Mouse (Mus musculus): ENCODE measurements around the gene Fndc3a. TPM values are rescaled to one million over a fixed set of nuclear protein-coding genes. Genes with fewer than 3 reads are reported as not detected.

The Fndc3a gene
- polyA plus RNA-seq, 1 experiment from 2014 or later: 48.1 TPM

DNA sequence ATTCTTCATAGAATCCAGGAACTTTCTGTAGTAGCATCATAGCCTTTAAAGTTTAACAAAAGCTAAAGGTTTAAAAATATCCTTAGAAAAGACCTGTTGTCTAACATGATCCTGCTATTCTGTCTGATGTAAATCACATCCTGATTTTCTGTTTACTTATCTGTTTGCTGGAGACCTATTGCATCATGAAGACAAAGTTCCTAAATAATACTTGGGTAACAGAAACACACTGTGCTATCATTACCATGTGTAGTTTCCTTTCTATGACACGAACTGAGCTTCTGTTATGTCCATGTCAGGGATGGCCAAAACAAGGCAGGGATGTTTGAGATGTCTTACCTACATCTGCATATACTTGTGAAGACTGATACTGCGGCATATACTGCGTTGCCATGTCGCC, 120.4 kb downstream of the Fndc3a start:
- Histone ChIP-seq H3K4me1 (no peaks in the 10 kb centered on the region), H3K36me3 (ENCODE audit: poor library complexity, severe bottlenecking) (peaks cover 32% of the 10 kb centered on the region), H3K9me3 (replicated peaks) (no peaks in the 10 kb centered on the region), H3K4me3 (no peak overlapping the region), H3K27ac (no peak overlapping the region), H3K27me3 (no peaks in the 10 kb centered on the region), H3K9ac (no peak overlapping the region), H3K4me2 (no peak overlapping the region)
- no peak for ATAC-seq
- 95% methylated on average over 4 of the region's 4 CpGs for WGBS

DNA sequence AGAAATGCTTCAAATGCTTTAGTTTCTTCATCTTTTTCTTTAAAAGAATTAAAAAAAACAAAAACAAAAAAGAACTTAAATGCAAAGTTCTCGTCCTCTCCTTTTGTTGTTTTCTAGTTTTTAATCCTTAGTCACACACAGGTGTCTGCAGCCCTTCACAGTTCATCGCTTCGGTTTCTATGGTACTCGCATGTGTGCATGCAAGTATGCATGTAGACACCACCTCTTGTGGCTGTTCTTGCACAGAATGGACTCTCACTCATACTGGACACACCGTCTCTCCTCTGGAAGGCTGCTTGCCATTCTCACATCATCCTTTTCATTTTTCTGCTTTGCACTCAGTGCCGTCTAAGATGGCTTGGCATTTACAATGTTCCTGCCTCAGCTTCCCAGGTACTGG, 126.8 kb downstream of the Fndc3a start:
- Histone ChIP-seq H3K9me3 (replicated peaks) (no peaks in the 10 kb centered on the region), H3K4me3 (no peak overlapping the region), H3K4me1 (peaks cover 6% of the 10 kb centered on the region; the same call in 1 of the 2 replicates), H3K27me3 (no peaks in the 10 kb centered on the region), H3K4me2 (no peak overlapping the region), H3K9ac (no peak overlapping the region), H3K27ac (no peak overlapping the region), H3K36me3 (ENCODE audit: poor library complexity, severe bottlenecking) (peaks cover 41% of the 10 kb centered on the region)
- 45% methylated on average over 6 of the region's 6 CpGs for WGBS
- ATAC-seq: no peak

DNA sequence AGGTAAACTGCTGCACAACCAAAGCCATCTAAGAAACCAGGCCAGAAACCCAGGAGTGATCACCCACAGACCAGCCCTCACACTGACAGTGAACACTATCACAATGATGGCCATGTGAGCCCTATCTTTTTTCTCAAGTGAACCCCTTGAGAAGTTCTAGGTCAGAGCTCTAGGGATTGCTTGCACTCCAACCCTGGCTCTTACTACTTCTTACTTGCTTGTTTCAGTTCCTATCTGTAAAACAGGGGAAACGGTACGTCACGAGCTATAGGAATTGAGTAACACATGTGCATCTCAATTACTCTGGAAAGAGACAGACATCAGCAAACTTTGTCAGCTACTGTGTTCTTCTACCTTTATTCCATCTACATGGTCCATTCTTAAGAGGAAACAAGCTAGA, 128.8 kb downstream of the Fndc3a start:
- peaks cover 6% of the 10 kb centered on the region; the same call in 1 of the 2 replicates for H3K4me1 ChIP-seq
- H3K4me2 ChIP-seq: no peak overlapping the region
- no peak for ATAC-seq
- H3K36me3 ChIP-seq (ENCODE audit: poor library complexity, severe bottlenecking): peaks cover 33% of the 10 kb centered on the region
- H3K4me3 ChIP-seq: no peak overlapping the region
- WGBS: 92% methylated on average over 3 of the region's 3 CpGs
- H3K9me3 ChIP-seq (replicated peaks): no peaks in the 10 kb centered on the region
- H3K9ac ChIP-seq: no peak overlapping the region
- no peak overlapping the region for H3K27ac ChIP-seq
- no peaks in the 10 kb centered on the region for H3K27me3 ChIP-seq

DNA sequence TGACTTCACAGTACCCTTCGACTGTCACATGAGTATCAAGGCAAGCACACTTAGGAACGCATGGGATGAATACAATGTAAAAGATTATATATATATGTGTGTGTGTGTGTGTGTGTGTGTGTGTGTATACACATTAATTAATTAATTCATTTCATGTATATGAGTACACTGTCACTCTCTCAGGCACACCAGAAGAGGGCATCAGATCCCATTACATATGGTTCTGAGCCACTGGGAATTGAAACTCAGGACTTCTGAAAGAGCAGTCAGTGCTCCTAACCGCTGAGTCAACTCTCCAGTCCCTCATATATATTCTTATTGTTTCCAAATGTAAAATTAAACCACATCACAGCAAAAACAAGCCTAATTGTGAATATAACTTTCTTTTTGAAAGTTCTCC, 133.5 kb downstream of the Fndc3a start:
- Histone ChIP-seq H3K4me1 (no peaks in the 10 kb centered on the region), H3K9ac (no peak overlapping the region), H3K27me3 (no peaks in the 10 kb centered on the region), H3K36me3 (ENCODE audit: poor library complexity, severe bottlenecking) (peaks cover 48% of the 10 kb centered on the region), H3K4me2 (no peak overlapping the region), H3K27ac (no peak overlapping the region), H3K9me3 (replicated peaks) (no peaks in the 10 kb centered on the region), H3K4me3 (no peak overlapping the region)
- WGBS: 84% methylated on average over 3 of the region's 3 CpGs
- ATAC-seq: no peak

DNA sequence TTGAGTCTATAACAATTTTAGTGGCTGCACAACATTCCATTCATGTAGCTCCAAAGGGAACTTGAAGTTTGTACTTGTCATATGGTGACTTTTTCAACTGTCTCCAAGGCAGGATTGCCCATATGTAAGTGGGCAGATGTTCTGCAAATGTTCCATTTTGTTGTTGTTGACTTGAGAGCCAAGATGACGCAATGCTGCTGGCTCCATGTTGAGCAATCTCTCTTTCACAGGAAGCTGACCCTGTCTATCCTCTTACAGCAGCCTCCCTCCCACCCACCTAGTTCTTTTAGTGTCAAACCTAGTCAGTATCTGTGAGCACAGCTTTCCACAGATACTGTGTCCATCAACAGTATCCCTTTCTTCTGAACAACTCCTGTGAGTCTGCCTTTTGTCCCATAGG, 145.9 kb downstream of the Fndc3a start:
- 95% methylated on average over 1 of the region's 1 CpGs for WGBS

DNA sequence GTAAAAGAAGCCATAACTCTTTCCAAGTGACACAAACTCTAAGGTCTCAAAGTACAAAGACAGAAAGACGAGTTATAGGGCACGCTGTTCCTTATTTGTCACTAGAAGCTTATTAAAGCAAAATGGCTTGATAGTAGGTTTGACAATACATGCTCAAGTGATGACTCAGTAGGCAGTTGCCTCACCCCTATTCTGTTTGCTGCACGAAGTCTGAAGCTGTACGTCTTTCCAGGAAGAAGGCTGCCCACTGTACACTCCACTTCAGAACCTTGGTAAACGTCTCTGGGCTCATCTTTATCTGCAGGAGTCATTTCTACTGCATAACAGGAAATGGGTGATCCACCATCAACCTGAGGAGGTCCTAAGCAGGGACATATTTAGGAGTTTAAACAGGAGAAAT, 151.0 kb downstream of the Fndc3a start:
- Histone ChIP-seq H3K36me3 (ENCODE audit: poor library complexity, severe bottlenecking) (peaks cover 62% of the 10 kb centered on the region), H3K4me2 (no peak overlapping the region), H3K4me3 (no peak overlapping the region), H3K9ac (no peak overlapping the region), H3K27me3 (no peaks in the 10 kb centered on the region), H3K4me1 (no peaks in the 10 kb centered on the region), H3K9me3 (replicated peaks) (no peaks in the 10 kb centered on the region), H3K27ac (no peak overlapping the region)
- WGBS: 91% methylated on average over 5 of the region's 5 CpGs
- ATAC-seq: no peak

More for the DNA sequence above, 145.9 kb downstream of the Fndc3a start:
- Histone ChIP-seq H3K4me2 (no peak overlapping the region), H3K36me3 (ENCODE audit: poor library complexity, severe bottlenecking) (peaks cover 55% of the 10 kb centered on the region), H3K9ac (no peak overlapping the region), H3K9me3 (replicated peaks) (no peaks in the 10 kb centered on the region), H3K27me3 (no peaks in the 10 kb centered on the region), H3K27ac (no peak overlapping the region), H3K4me3 (no peak overlapping the region), H3K4me1 (no peaks in the 10 kb centered on the region)
- no peak for ATAC-seq

DNA sequence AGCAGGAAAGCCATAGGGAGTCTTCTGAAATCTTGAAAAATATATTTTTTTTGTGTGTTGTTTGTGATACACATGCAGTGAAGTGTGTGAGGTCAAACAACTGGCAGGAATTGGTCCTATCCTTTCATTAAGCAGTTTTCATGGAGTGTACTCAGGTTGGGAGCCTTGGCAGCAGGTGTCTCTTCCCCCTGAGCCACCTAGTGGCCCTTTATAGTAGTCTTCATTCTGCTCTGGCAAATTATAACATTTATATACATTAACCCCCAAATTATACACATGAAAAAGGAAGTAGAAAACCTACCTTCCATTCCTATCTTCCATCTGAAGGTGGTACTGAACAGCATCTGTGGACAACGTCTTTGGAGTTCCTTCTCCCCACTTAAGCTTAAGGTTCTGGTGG, 154.0 kb downstream of the Fndc3a start:
- Histone ChIP-seq H3K4me1 (no peaks in the 10 kb centered on the region), H3K9ac (no peak overlapping the region), H3K9me3 (replicated peaks) (no peaks in the 10 kb centered on the region), H3K27ac (no peak overlapping the region), H3K27me3 (no peaks in the 10 kb centered on the region), H3K36me3 (ENCODE audit: poor library complexity, severe bottlenecking) (peaks cover 79% of the 10 kb centered on the region), H3K4me3 (no peak overlapping the region), H3K4me2 (no peak overlapping the region)
- whole genome bisulfite sequencing: 89% methylated on average over 1 of the region's 1 CpGs
- ATAC-seq: no peak

DNA sequence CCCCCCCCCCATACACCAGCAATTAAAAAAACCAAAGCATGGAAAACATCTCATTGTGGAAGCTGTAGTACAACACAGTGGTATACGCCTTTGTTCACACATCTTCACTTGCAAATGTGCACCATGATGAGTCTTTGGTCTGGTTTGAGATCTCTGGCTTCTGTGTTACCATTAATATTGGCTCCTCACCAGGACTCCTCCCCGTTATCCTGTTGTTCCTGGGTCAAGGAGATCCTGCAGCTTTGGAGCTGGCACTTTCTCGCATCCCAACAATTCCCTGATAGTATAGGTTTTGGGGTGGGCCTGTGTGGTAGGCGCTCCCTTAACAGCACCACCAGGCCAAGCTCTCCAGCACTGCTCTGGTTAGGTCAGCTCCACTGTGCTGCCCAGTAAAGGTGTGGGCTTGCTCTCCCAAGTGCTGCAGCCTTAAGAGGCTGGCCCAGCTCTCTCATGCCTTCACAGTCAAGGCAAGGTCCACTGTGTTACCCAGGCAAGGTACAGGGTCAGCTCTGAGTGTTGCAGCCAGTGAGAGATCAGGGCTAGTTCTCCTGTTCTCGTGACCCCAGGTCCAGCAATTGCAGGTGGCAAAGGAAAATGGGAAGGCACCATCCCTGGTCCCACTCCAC, 173.3 kb downstream of the Fndc3a start:
- Histone ChIP-seq H3K9ac (no peak overlapping the region), H3K27ac (no peak overlapping the region), H3K4me1 (peaks cover 12% of the 10 kb centered on the region), H3K4me2 (no peak overlapping the region), H3K4me3 (no peak overlapping the region), H3K9me3 (replicated peaks) (no peaks in the 10 kb centered on the region), H3K36me3 (ENCODE audit: poor library complexity, severe bottlenecking) (peaks cover 25% of the 10 kb centered on the region), H3K27me3 (peaks cover 17% of the 10 kb centered on the region)
- WGBS: 94% methylated on average over 5 of the region's 5 CpGs
- ATAC-seq: no peak

DNA sequence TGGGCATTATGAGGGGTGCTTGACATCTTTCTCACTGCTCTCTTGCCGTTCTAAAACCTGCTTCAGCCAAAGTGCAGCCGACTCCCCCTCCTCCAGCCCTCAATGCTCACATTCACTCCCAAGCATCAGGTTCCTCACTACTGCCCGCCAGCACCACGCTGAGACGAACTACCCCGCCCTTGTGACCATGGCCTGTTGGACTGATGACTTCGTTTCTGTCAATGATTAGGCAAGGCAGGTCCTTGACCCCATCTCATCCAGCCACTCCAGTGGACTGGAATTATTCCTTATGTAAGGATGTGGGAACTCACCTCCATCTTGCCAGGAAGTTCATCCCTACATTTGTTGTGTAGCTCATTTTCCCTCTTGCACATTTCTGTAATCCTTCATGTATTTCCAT, 175.9 kb downstream of the Fndc3a start:
- WGBS: 88% methylated on average over 7 of the region's 7 CpGs
- Histone ChIP-seq H3K9me3 (replicated peaks) (no peaks in the 10 kb centered on the region), H3K9ac (no peak overlapping the region), H3K36me3 (ENCODE audit: poor library complexity, severe bottlenecking) (peaks cover 4% of the 10 kb centered on the region), H3K27me3 (peaks cover 25% of the 10 kb centered on the region), H3K27ac (no peak overlapping the region), H3K4me3 (no peak overlapping the region), H3K4me2 (no peak overlapping the region), H3K4me1 (peaks cover 12% of the 10 kb centered on the region)
- ATAC-seq: no peak

DNA sequence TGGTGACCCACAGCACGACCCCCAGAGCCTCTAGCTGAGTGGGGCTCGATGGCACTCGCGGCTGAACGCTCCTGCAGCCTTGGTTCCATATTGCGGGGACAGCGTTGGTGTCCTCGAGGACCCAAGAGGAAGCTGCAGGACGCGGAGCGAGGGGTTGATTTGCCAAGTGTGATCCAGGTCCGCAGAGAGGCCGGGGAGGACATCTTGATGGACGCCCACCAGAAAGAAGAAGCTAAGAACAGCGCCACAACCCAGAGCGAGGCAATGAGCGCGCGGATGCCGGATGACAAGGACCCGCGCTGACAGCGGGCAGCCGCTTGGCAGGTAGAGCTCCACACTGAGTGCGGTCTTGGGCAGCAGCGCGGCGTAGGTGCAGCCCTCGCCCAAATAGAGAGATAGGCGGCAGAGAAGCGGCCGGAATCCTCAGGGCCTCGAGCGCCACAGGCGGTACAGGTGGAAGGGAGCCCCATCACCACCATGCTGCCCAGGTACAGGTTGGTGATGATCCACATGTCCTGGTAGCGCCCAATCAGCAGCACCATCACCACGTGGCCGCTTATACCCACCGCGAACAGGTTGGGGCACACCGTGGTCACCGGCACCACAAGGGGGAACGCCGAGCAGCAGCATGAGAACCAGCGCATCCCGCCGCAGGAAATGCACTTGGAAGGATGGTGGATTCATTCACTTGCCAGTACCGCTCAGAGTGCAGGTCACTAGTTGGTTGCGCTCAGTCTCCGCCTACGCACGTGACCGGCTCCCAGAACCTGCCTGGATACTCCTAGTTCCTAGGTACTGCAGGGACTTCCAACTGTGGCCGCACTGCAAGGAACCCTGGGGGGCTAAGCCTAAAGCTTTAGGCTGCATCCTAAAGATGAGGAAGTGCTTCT, 177.5 kb downstream of the Fndc3a start:
- Histone ChIP-seq H3K9me3 (replicated peaks) (no peaks in the 10 kb centered on the region), H3K9ac (peak overlapping the region; percentile 59), H3K27me3 (peaks cover 25% of the 10 kb centered on the region), H3K4me1 (peaks cover 12% of the 10 kb centered on the region), H3K27ac (no peak overlapping the region), H3K4me2 (peak overlapping the region; percentile 97), H3K4me3 (peak overlapping the region; percentile 52), H3K36me3 (ENCODE audit: poor library complexity, severe bottlenecking) (peaks cover 3% of the 10 kb centered on the region; the same call in 1 of the 2 replicates)
- 1% methylated on average over 54 of the region's 54 CpGs for WGBS
- ATAC-seq: peak; percentile 88

DNA sequence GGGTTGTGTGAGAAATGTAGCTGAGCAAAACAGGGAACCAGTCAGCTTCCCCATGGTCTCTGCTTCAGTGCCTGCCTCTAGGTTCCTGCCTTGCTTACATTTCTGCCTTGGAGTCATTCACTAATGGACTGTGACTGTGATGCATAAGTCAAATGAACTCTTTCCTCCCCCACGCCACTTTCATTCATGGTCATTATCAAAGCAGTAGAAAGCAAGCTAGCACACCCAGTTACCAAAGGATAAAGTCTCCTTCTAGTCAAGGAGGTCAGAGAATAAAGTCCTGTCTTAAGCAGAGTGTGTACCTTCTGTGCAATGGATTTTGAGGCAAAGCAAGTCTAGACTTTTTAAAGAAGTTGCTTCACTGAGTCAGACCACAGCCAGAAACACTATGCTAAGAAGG, 182.7 kb downstream of the Fndc3a start:
- H3K36me3 ChIP-seq (ENCODE audit: poor library complexity, severe bottlenecking): no peaks in the 10 kb centered on the region
- no peak overlapping the region for H3K27ac ChIP-seq
- peaks cover 14% of the 10 kb centered on the region for H3K27me3 ChIP-seq
- no peaks in the 10 kb centered on the region for H3K9me3 ChIP-seq (replicated peaks)
- peaks cover 6% of the 10 kb centered on the region for H3K4me1 ChIP-seq
- H3K9ac ChIP-seq: no peak overlapping the region
- ATAC-seq: no peak
- H3K4me3 ChIP-seq: no peak overlapping the region
- WGBS: 71% methylated on average over 1 of the region's 1 CpGs
- H3K4me2 ChIP-seq: no peak overlapping the region

DNA sequence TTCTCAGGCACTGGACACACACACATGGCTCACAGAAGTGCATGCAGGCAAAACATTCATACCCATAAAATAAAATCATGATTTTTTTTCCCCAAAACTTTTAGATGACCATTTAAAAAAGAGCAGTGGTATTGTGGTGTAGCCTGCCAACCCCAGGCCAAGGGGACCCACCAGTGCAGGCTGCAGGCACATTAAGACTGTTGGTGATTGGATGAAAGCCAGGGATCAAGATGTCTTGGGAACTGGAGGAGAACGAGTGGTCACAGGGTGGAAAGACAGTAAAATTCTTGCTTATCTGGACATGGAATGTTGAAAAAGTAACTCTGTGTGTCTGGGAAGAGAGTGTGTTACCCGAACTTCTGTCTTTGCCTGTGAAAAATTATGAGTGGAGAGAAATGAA, 190.2 kb downstream of the Fndc3a start:
- 60% methylated on average over 2 of the region's 2 CpGs for WGBS
- no peak overlapping the region for H3K9ac ChIP-seq
- no peak overlapping the region for H3K4me3 ChIP-seq
- no peak overlapping the region for H3K27ac ChIP-seq
- no peaks in the 10 kb centered on the region for H3K36me3 ChIP-seq (ENCODE audit: poor library complexity, severe bottlenecking)
- no peaks in the 10 kb centered on the region for H3K9me3 ChIP-seq (replicated peaks)
- no peaks in the 10 kb centered on the region for H3K27me3 ChIP-seq
- no peak overlapping the region for H3K4me2 ChIP-seq
- H3K4me1 ChIP-seq: no peaks in the 10 kb centered on the region
- no peak for ATAC-seq

Measured in forebrain, embryonic 13.5 days (tissue).